Mouse (Mus musculus): Measurements from ENCODE around the gene P3h4. TPM values are rescaled to one million over a fixed set of nuclear protein-coding genes. Genes with fewer than 3 reads are reported as not detected.
A peak's percentile ranks its signal among the peaks of the same experiment; 100 is the strongest.

P3h4 gene
- polyA plus RNA-seq, 1 experiment from 2014 or later: 68.0 TPM

DNA sequence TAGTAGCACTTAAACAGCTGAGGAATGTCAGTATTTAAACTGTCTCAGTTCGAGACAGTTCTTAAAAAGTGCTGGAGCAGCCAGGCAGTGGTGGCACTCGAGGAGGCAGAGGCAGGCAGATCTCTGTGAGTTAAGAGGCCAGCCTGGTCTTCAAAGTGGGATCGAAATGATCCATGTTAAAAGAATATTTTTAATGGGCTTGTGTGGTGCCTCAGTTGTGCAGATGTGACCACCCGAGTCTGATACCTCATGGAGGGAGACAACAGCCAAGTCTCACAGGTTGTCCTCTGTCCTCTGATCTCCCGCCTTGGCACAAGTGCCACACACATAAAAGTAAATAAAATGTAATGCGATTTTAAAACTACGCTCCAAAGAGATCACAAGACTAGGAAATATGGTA lies 16.1 kb downstream of the P3h4 start:
- ATAC-seq (ENCODE audit: insufficient number of reproducible peaks, insufficient read depth, low FRiP score, low read depth): no peak
- peak overlapping the region; percentile 76; the same call in 1 of the 2 replicates for H3K4me3 ChIP-seq (ENCODE audit: low read depth, low read length)
- H3K9me3 ChIP-seq (ENCODE audit: control insufficient read depth, low read depth, low read length): no peaks in the 10 kb centered on the region
- H3K4me1 ChIP-seq (ENCODE audit: control insufficient read depth, insufficient read depth, low read length): peaks cover 50% of the 10 kb centered on the region
- H3K36me3 ChIP-seq (ENCODE audit: control insufficient read depth, insufficient read depth, low read length): no peaks in the 10 kb centered on the region
- H3K4me2 ChIP-seq (replicated peaks; ENCODE audit: low read depth, low read length): peak overlapping the region; percentile 35; the same call in 1 of the 2 replicates
- peak overlapping the region; percentile 3; the same call in 1 of the 2 replicates for H3K27ac ChIP-seq (ENCODE audit: low read length)
- H3K9ac ChIP-seq (replicated peaks; ENCODE audit: low read depth, low read length): no peak overlapping the region
- no peaks in the 10 kb centered on the region for H3K27me3 ChIP-seq (ENCODE audit: control insufficient read depth, insufficient read depth, low read length)
- 91% methylated on average over 7 of the region's 7 CpGs for WGBS

DNA sequence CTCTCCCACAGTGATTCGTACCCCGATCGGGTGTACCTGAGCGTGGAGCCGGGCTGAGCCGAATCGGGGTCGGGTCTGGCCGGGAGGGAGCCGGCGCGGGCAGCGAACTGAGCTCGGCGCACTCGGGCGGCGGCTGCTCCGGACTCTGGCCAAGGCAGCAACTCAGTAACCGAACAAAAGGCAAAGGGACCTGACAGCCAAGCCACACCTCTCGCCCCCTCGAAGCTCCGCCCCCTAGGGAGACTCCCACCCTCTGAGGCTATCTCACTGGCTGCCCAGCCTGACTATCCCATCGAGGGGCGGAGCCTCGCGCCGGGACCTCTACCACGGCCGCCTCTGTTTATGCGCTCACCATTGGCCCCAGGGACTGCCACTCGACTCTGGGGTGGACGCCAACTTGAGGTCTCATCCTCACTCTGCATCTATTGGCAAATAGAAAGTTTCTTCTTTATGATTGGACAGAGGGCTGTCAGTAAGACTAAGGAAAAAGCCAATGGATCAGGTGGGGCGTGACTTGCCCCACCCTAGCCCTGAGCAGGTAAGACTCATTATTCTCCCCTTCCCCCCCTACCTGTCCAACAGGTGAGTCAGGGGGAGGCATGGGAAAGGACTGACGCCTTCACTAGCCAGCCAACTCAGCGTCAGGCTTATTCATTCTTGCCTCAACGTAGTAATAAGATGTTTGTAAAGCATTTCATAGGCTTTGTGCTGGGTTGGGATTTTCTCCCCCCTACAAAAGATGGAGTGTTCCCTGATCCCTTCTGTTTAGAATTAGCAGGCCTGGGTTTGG lies 16.8 kb downstream of the P3h4 start, which contains the start of gene Jup:
TSS of gene Jup (minus strand) at position 164 of the 790 bp plus-strand sequence.
- H3K9me3 ChIP-seq (ENCODE audit: control insufficient read depth, low read depth, low read length): no peaks in the 10 kb centered on the region
- peaks cover 51% of the 10 kb centered on the region for H3K4me1 ChIP-seq (ENCODE audit: control insufficient read depth, insufficient read depth, low read length)
- peak; percentile 98 for ATAC-seq (ENCODE audit: insufficient number of reproducible peaks, insufficient read depth, low FRiP score, low read depth)
- peak within 1 kb of the TSS; percentile 67 for H3K9ac ChIP-seq (replicated peaks; ENCODE audit: low read depth, low read length)
- no peaks in the 10 kb centered on the region for H3K36me3 ChIP-seq (ENCODE audit: control insufficient read depth, insufficient read depth, low read length)
- WGBS: under 1% methylated on average over 37 of the region's 37 CpGs
- peak within 1 kb of the TSS; percentile 76 for H3K4me3 ChIP-seq (ENCODE audit: low read depth, low read length)
- no peaks in the 10 kb centered on the region for H3K27me3 ChIP-seq (ENCODE audit: control insufficient read depth, insufficient read depth, low read length)
- H3K27ac ChIP-seq (ENCODE audit: low read length): peak within 1 kb of the TSS; percentile 90
- H3K4me2 ChIP-seq (replicated peaks; ENCODE audit: low read depth, low read length): peak within 1 kb of the TSS; percentile 78

GRCm38 (mm10) chr11:100396886-100397599 lies 17.6 kb downstream of the P3h4 start:
- Histone ChIP-seq H3K4me2 (replicated peaks; ENCODE audit: low read depth, low read length) (peak overlapping the region; percentile 78), H3K36me3 (ENCODE audit: control insufficient read depth, insufficient read depth, low read length) (no peaks in the 10 kb centered on the region), H3K4me1 (ENCODE audit: control insufficient read depth, insufficient read depth, low read length) (peaks cover 51% of the 10 kb centered on the region), H3K4me3 (ENCODE audit: low read depth, low read length) (peak overlapping the region; percentile 76), H3K27ac (ENCODE audit: low read length) (peak overlapping the region; percentile 90), H3K9ac (replicated peaks; ENCODE audit: low read depth, low read length) (peak overlapping the region; percentile 67), H3K9me3 (ENCODE audit: control insufficient read depth, low read depth, low read length) (no peaks in the 10 kb centered on the region), H3K27me3 (ENCODE audit: control insufficient read depth, insufficient read depth, low read length) (no peaks in the 10 kb centered on the region)
- 2% methylated on average over 42 of the region's 42 CpGs for WGBS
- ATAC-seq (ENCODE audit: insufficient number of reproducible peaks, insufficient read depth, low FRiP score, low read depth): peak; percentile 8; the same call in 1 of the 2 replicates

DNA sequence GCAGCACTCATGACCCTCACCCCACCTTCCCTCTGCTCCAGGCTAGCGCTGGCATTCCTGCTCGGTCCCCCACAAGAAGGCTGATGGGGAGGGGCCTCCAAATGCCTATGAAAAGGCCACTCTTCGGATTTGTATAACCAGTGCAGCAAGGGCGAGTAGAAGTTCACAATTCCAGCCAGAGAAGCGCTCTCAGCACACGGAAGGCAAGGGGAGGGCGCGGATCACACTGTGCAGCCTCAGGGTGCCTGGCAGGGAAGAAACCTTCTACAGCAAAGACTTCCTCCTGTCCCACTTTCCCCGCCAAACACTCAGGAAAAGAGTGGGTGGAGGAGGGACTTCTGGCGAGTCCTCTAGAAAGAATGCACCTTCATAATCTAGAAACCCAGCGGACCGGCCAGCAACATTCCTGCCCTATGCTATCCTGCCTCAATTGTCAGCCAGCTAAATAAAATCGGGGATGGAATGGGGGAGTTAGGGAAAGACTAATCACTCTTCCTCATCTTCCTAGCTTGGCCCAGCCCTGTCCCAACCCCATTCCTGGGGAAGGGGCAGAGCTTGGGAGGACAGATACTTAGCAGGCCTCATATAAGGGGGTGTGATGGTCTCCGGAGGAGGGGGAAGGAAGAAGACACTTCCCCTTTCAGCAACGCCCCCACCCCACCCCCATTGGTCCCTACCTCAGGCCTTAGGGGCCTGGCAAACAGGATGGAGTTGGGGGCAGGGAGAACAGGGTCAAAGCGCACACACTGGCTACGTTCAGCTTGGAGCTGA lies 18.6 kb downstream of the P3h4 start:
- Histone ChIP-seq H3K27ac (ENCODE audit: low read length) (peak overlapping the region; percentile 90), H3K9me3 (ENCODE audit: control insufficient read depth, low read depth, low read length) (no peaks in the 10 kb centered on the region), H3K4me2 (replicated peaks; ENCODE audit: low read depth, low read length) (peak overlapping the region; percentile 78), H3K9ac (replicated peaks; ENCODE audit: low read depth, low read length) (peak overlapping the region; percentile 67), H3K36me3 (ENCODE audit: control insufficient read depth, insufficient read depth, low read length) (no peaks in the 10 kb centered on the region), H3K27me3 (ENCODE audit: control insufficient read depth, insufficient read depth, low read length) (no peaks in the 10 kb centered on the region), H3K4me3 (ENCODE audit: low read depth, low read length) (peak overlapping the region; percentile 76), H3K4me1 (ENCODE audit: control insufficient read depth, insufficient read depth, low read length) (peaks cover 55% of the 10 kb centered on the region)
- no peak for ATAC-seq (ENCODE audit: insufficient number of reproducible peaks, insufficient read depth, low FRiP score, low read depth)
- WGBS: 21% methylated on average over 17 of the region's 17 CpGs

DNA sequence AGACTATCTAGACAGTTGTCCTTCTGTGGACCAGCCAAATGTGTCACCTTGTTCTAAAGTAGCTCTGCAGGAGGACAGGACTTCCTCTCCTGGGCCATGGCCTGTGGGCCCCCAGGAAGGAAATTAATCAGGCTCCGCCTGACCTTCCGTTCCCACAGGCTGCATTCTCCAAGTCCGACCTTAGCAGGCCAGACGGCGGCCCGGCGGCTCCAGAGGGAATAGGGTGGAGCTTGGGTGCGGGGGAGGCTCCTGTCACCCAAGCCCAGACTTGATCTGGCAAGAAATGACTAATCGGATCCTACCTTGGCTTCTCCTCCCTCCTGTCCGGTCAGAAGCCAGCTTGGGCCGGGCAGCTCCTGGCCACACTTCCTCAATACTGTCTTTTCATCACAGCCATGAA lies 19.4 kb downstream of the P3h4 start:
- peak overlapping the region; percentile 76 for H3K4me3 ChIP-seq (ENCODE audit: low read depth, low read length)
- no peaks in the 10 kb centered on the region for H3K9me3 ChIP-seq (ENCODE audit: control insufficient read depth, low read depth, low read length)
- peaks cover 61% of the 10 kb centered on the region for H3K4me1 ChIP-seq (ENCODE audit: control insufficient read depth, insufficient read depth, low read length)
- ATAC-seq (ENCODE audit: insufficient number of reproducible peaks, insufficient read depth, low FRiP score, low read depth): no peak
- H3K27ac ChIP-seq (ENCODE audit: low read length): peak overlapping the region; percentile 90; the same call in 1 of the 2 replicates
- no peak overlapping the region for H3K9ac ChIP-seq (replicated peaks; ENCODE audit: low read depth, low read length)
- H3K4me2 ChIP-seq (replicated peaks; ENCODE audit: low read depth, low read length): peak overlapping the region; percentile 78
- no peaks in the 10 kb centered on the region for H3K36me3 ChIP-seq (ENCODE audit: control insufficient read depth, insufficient read depth, low read length)
- H3K27me3 ChIP-seq (ENCODE audit: control insufficient read depth, insufficient read depth, low read length): no peaks in the 10 kb centered on the region
- WGBS: 19% methylated on average over 10 of the region's 11 CpGs

- Histone ChIP-seq H3K27me3 (ENCODE audit: control insufficient read depth, insufficient read depth, low read length) (no peaks in the 10 kb centered on the region), H3K27ac (ENCODE audit: low read length) (peak overlapping the region; percentile 90; the same call in 1 of the 2 replicates), H3K4me2 (replicated peaks; ENCODE audit: low read depth, low read length) (peak overlapping the region; percentile 78), H3K4me3 (ENCODE audit: low read depth, low read length) (peak overlapping the region; percentile 76; the same call in 1 of the 2 replicates), H3K9me3 (ENCODE audit: control insufficient read depth, low read depth, low read length) (no peaks in the 10 kb centered on the region), H3K4me1 (ENCODE audit: control insufficient read depth, insufficient read depth, low read length) (peaks cover 62% of the 10 kb centered on the region), H3K36me3 (ENCODE audit: control insufficient read depth, insufficient read depth, low read length) (no peaks in the 10 kb centered on the region; the same call in 1 of the 2 replicates), H3K9ac (replicated peaks; ENCODE audit: low read depth, low read length) (no peak overlapping the region)
- whole genome bisulfite sequencing: 48% methylated on average over 5 of the region's 5 CpGs
- ATAC-seq (ENCODE audit: insufficient number of reproducible peaks, insufficient read depth, low FRiP score, low read depth): no peak
Measured at GRCm38 (mm10) chr11:100394353-100395074, 20.1 kb downstream of the P3h4 start.

GRCm38 (mm10) chr11:100393733-100394132 lies 20.9 kb downstream of the P3h4 start:
- Histone ChIP-seq H3K4me1 (ENCODE audit: control insufficient read depth, insufficient read depth, low read length) (peaks cover 70% of the 10 kb centered on the region), H3K4me3 (ENCODE audit: low read depth, low read length) (no peak overlapping the region), H3K27ac (ENCODE audit: low read length) (no peak overlapping the region), H3K27me3 (ENCODE audit: control insufficient read depth, insufficient read depth, low read length) (no peaks in the 10 kb centered on the region), H3K9me3 (ENCODE audit: control insufficient read depth, low read depth, low read length) (no peaks in the 10 kb centered on the region), H3K4me2 (replicated peaks; ENCODE audit: low read depth, low read length) (0 out of 2 replicates have a peak overlapping the region, but pooled peaks have one; percentile 20), H3K36me3 (ENCODE audit: control insufficient read depth, insufficient read depth, low read length) (no peaks in the 10 kb centered on the region; the same call in 1 of the 2 replicates), H3K9ac (replicated peaks; ENCODE audit: low read depth, low read length) (no peak overlapping the region)
- no peak for ATAC-seq (ENCODE audit: insufficient number of reproducible peaks, insufficient read depth, low FRiP score, low read depth)
- 51% methylated on average over 7 of the region's 7 CpGs for WGBS

All from stomach, embryonic 14.5 days (tissue).